Mouse (Mus musculus) limb, embryonic 12.5 days (tissue): ENCODE data around the gene Swt1. TPM values are rescaled to one million over a fixed set of nuclear protein-coding genes. Genes with fewer than 3 reads are reported as not detected.

Source experiments
- ATAC-seq: fragments of 200-750 bp; cut with Nextera tagmentation; 2 replicates; pipeline ENCODE4 v1.8.0; 2017; ENCODE audit warnings: low read depth, moderate TSS enrichment; ENCODE audit not compliant: insufficient number of reproducible peaks, insufficient read depth, low FRiP score, low TSS enrichment
- H3K27ac ChIP-seq: fragments of 300-500 bp; sonication (generic); 2 replicates; pipeline ENCODE4 v1.5.1; 2016; ENCODE audit warnings: mild to moderate bottlenecking, moderate library complexity
- H3K27me3 ChIP-seq: fragments of 300-500 bp; sonication (generic); 2 replicates; pipeline ENCODE4 v1.6.1; 2016; ENCODE audit warnings: mild to moderate bottlenecking, moderate library complexity
- H3K36me3 ChIP-seq: fragments of 300-500 bp; sonication (generic); 2 replicates; pipeline ENCODE4 v1.6.1; 2016; ENCODE audit warnings: mild to moderate bottlenecking, moderate library complexity
- H3K4me1 ChIP-seq: fragments of 300-500 bp; sonication (generic); replicated peaks from 2 replicates; pipeline ENCODE4 v1.6.1; 2016
- H3K4me2 ChIP-seq: fragments of 300-500 bp; sonication (generic); 2 replicates; pipeline ENCODE4 v1.6.1; 2016; ENCODE audit warnings: mild to moderate bottlenecking, moderate library complexity
- H3K4me3 ChIP-seq: fragments of 300-500 bp; sonication (generic); replicated peaks from 2 replicates; pipeline ENCODE4 v1.5.1; 2016; ENCODE audit warnings: mild to moderate bottlenecking
- H3K9ac ChIP-seq: fragments of 300-500 bp; sonication (generic); replicated peaks from 2 replicates; pipeline ENCODE4 v1.6.1; 2016; ENCODE audit warnings: mild to moderate bottlenecking, moderate library complexity
- H3K9me3 ChIP-seq: fragments of 300-500 bp; sonication (generic); 2 replicates; pipeline ENCODE4 v1.6.1; 2016; ENCODE audit warnings: mild to moderate bottlenecking, moderate library complexity
- WGBS: fragments of 180-500 bp; shearing (Covaris S2); methylation state at CpG from one replicate; pipeline ENCODE4 v1.1.7; 2016; 5-methylcytosine and 5-hydroxymethylcytosine counted together
- polyA plus RNA-seq: library from polyadenylated mRNA; unstranded; fragments of >200 nt; fragmentation: Nextera tagmentation; extraction: Ambion mirVana; gene quantifications from 2 replicates; pipeline ENCODE4 v1.2.1, GENCODE M21; 2016

Gene Swt1
- polyA plus RNA-seq, 1 experiment from 2014 or later, result 30.7 TPM

DNA sequence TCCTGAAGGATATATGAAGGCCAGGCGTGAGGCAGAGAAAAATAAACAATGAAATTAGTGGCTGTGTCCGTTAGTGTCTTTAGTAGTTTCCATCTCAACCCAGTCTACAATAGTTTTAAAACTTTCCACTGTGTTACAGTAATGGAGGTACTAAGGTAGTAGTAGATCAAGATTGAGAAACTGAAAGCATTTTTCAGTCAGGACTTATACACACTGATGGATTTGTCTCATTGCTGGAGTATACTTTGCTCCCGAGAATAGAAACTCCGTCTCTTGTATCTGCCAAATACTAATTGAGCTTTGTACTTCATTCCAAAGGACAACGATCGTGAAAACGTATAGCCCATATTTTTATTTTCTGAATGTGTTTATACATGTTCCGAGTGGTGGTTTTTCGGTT is 1.1 kb upstream of the Swt1 start:
- H3K9me3 ChIP-seq, result no peaks in the 10 kb centered on the region
- peaks cover 10% of the 10 kb centered on the region for H3K36me3 ChIP-seq
- peak overlapping the region; percentile 88 for H3K9ac ChIP-seq
- peaks cover 14% of the 10 kb centered on the region for H3K4me1 ChIP-seq
- H3K4me3 ChIP-seq, result peak overlapping the region; percentile 91
- no peaks in the 10 kb centered on the region for H3K27me3 ChIP-seq
- ATAC-seq, result no peak
- peak overlapping the region; percentile 61 for H3K4me2 ChIP-seq
- H3K27ac ChIP-seq, result peak overlapping the region; percentile 95
- 44% methylated on average over 9 of the region's 9 CpGs for WGBS

DNA sequence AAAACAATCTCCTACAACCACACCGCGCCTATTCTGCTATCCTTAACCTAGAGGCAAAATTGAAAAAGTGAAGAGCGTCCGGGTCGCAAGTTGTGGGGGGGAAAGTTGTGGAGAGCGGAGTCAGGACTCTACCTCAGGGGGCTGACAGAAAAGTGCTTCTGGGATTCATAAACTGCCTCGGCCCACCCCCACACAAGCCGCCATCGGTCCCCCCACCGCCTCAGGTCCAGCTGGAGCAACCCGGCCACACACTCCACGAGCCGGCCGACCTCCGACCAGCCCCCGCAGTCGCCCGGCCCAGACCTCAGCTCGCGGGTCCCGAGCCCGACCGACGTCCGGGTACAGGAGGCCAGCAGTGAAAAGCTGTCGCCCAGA is 380 bp downstream of the Swt1 start:
- peak overlapping the region; percentile 91 for H3K4me3 ChIP-seq
- peak overlapping the region; percentile 79 for H3K27ac ChIP-seq
- under 1% methylated on average over 26 of the region's 26 CpGs for WGBS
- ATAC-seq, result peak; percentile 69; the same call in 1 of the 2 replicates
- peak overlapping the region; percentile 73 for H3K9ac ChIP-seq
- peaks cover 14% of the 10 kb centered on the region for H3K4me1 ChIP-seq
- no peaks in the 10 kb centered on the region for H3K27me3 ChIP-seq
- H3K4me2 ChIP-seq, result peak overlapping the region; percentile 62
- H3K36me3 ChIP-seq, result no peaks in the 10 kb centered on the region
- no peaks in the 10 kb centered on the region for H3K9me3 ChIP-seq

DNA sequence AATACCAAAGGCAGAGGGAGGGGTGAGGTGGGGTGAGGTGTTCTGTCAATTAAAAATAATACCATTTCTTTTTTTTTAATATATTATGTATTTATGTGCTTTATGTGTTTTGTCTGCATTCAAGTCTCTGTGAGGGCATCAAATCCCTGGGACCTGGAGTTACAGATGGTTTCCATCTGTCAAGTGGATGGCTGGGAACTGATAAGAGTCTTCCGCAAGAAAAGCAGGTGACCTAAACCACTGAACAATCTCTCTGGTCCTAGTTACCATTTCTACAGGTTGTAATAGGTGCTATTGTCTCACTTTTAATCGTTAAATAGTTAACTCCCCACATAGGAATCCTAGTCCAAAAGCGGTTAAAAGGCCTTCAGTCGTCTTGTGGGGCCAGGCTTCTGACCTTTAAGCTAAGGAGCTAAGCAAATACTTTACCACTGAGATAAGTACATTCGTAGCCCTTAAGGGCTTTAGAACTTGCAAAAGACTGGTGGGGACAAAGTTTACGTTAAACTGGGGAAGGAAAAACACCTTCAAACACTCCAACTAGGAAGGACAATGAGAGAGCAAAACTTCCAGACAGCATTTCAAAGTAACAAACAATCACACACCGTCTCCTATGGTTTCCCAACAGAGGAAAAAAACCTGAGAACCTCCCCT is 1.2 kb downstream of the Swt1 start:
- Histone ChIP-seq H3K9ac (peak overlapping the region; percentile 73; the same call in 1 of the 2 replicates), H3K27me3 (no peaks in the 10 kb centered on the region), H3K27ac (0 out of 2 replicates have a peak overlapping the region, but pooled peaks have one; percentile 5), H3K4me1 (peaks cover 14% of the 10 kb centered on the region), H3K4me2 (peak overlapping the region; percentile 62), H3K9me3 (no peaks in the 10 kb centered on the region), H3K4me3 (peak overlapping the region; percentile 91), H3K36me3 (peaks cover 7% of the 10 kb centered on the region)
- ATAC-seq, result no peak
- 22% methylated on average over 7 of the region's 7 CpGs for WGBS

DNA sequence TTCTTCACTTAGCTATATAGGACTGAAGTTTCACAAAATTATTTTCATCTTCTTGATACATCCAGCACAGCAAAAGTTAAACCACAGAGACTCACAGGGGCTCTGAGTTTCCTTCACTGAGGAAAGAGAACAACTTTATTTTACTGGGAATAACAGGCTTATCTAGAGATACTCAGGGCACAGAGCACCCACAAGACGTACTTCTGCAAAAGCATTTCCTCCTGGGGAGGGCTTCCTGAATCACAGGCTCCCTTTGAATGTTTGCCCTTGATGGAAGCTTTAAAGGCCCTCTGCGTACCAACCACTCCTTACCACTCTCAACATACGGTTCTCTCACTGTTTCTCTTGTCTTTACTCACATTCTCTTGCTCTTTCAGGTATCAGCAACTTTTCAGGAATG is 6.1 kb downstream of the Swt1 start:
- no peak for ATAC-seq
- Histone ChIP-seq H3K27me3 (no peaks in the 10 kb centered on the region), H3K4me3 (no peak overlapping the region), H3K9ac (no peak overlapping the region), H3K36me3 (peaks cover 44% of the 10 kb centered on the region), H3K9me3 (no peaks in the 10 kb centered on the region), H3K27ac (no peak overlapping the region), H3K4me1 (peaks cover 4% of the 10 kb centered on the region), H3K4me2 (no peak overlapping the region)
- WGBS, result 84% methylated on average over 3 of the region's 3 CpGs

DNA sequence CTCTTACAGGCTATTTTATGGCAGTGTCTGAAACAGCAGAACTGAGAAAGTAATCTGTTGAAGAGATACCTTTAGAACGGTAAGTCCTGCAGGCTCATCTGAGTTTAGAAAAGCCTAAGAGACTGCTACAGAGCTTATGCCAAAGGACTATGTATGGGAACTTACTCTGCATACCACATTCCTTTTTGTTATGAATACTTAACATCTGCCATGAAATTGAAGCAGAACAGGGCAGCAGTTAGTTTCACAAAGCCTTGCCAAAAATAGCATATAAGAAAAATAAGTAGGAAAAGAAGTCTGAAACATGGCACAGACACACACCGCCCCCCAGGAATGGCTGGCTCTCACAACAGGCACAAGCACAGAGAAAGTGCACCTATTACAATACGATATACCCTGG is 18.4 kb downstream of the Swt1 start:
- Histone ChIP-seq H3K4me2 (no peak overlapping the region), H3K9ac (no peak overlapping the region), H3K9me3 (no peaks in the 10 kb centered on the region), H3K4me3 (no peak overlapping the region), H3K36me3 (peaks cover 42% of the 10 kb centered on the region), H3K27ac (0 out of 2 replicates have a peak overlapping the region, but pooled peaks have one; percentile 23), H3K4me1 (no peaks in the 10 kb centered on the region; the same call in 1 of the 2 replicates), H3K27me3 (no peaks in the 10 kb centered on the region)
- no peak for ATAC-seq
- 68% methylated on average over 3 of the region's 3 CpGs for WGBS

DNA sequence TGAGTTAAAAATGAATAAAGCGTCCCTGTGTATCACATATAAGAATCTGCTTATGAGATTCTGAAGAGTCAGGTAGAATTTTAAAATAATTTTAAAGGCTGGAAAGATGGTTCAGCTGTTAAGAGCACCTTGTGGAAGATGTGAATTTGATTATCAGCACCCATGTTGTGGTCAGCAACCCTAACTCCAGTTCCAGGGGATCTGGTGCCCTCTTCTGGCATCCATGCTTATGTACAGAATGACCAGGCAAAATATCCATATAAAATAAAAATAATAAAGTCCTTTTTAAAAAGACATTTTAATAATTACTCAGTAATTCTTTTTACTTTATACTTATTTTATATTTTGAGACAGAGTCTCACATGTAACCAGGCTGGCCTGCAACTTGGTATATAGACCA is 38.2 kb downstream of the Swt1 start:
- Histone ChIP-seq H3K27ac (no peak overlapping the region), H3K4me2 (no peak overlapping the region), H3K4me3 (no peak overlapping the region), H3K36me3 (peaks cover 27% of the 10 kb centered on the region), H3K9ac (no peak overlapping the region), H3K4me1 (no peaks in the 10 kb centered on the region), H3K27me3 (no peaks in the 10 kb centered on the region), H3K9me3 (no peaks in the 10 kb centered on the region)
- 91% methylated on average over 1 of the region's 1 CpGs for WGBS
- no peak for ATAC-seq

DNA sequence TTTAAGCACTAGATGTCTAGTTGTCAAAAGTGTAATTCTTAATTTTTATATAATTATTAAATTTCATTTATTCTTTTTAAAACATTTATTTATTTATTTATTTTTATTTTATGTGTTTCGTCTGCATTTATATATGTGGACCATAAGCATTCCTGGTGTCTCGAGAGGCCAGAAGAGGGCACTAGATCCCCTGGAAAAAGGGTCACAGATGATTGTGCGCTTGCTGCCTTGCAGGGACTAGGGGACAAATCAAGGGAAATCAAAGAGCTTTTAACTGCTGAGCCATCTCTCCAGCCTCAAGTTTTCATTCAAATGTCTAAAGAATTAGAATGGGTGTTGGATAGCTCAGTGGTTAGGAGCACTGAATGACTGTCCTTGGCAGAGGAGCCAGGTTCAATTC is 50.9 kb downstream of the Swt1 start:
- H3K27ac ChIP-seq, result no peak overlapping the region
- no peak overlapping the region for H3K9ac ChIP-seq
- H3K4me1 ChIP-seq, result no peaks in the 10 kb centered on the region; the same call in 1 of the 2 replicates
- no peaks in the 10 kb centered on the region for H3K27me3 ChIP-seq
- H3K36me3 ChIP-seq, result peaks cover 45% of the 10 kb centered on the region
- WGBS, result 85% methylated on average over 3 of the region's 3 CpGs
- ATAC-seq, result no peak
- H3K4me3 ChIP-seq, result no peak overlapping the region
- no peaks in the 10 kb centered on the region for H3K9me3 ChIP-seq
- H3K4me2 ChIP-seq, result no peak overlapping the region

DNA sequence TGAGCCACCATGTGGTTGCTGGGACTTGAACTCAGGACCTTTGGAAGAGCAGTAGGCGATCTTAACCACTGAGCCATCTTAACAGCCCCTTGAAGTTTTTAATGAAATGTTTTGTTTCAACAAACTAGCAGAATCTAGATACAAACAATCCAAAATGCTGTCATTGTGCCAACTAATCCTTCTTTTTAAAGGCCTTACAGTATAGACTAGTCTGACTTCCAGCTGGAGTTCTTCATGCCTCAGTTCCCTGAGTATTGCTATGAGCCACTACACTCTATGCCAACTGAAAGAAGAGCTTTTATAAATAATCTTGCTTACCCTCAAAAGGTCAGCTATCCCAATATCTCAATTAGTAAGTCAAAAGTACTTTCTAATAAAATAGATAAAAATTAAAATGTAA is 55.4 kb downstream of the Swt1 start:
- H3K4me2 ChIP-seq, result no peak overlapping the region
- H3K9ac ChIP-seq, result no peak overlapping the region
- H3K27me3 ChIP-seq, result no peaks in the 10 kb centered on the region
- 91% methylated on average over 1 of the region's 1 CpGs for WGBS
- H3K27ac ChIP-seq, result no peak overlapping the region
- no peak overlapping the region for H3K4me3 ChIP-seq
- no peaks in the 10 kb centered on the region for H3K9me3 ChIP-seq
- no peak for ATAC-seq
- H3K4me1 ChIP-seq, result no peaks in the 10 kb centered on the region
- peaks cover 60% of the 10 kb centered on the region for H3K36me3 ChIP-seq

DNA sequence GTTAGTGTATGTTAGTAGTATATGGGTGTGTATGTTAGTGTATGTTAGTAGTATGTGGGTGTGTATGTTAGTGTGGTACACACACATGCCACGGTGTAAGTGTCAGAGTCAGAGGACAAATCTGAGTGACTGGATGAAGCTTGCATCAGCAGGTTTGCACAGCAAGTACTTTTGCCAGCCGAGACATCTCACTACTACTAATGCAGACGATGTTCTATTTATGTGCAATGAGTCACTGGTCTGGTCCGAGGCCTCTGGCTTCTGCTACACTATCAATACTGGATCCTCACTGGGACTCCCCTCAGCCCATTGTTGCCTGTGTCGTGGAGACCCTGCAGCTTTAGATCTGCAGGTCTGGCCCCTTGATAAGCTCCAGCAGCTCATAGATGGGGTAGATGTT is 56.7 kb downstream of the Swt1 start:
- Histone ChIP-seq H3K4me2 (no peak overlapping the region), H3K27me3 (no peaks in the 10 kb centered on the region), H3K4me3 (no peak overlapping the region), H3K27ac (no peak overlapping the region), H3K4me1 (no peaks in the 10 kb centered on the region), H3K9ac (no peak overlapping the region), H3K36me3 (peaks cover 63% of the 10 kb centered on the region), H3K9me3 (no peaks in the 10 kb centered on the region)
- 94% methylated on average over 5 of the region's 5 CpGs for WGBS
- ATAC-seq, result no peak

DNA sequence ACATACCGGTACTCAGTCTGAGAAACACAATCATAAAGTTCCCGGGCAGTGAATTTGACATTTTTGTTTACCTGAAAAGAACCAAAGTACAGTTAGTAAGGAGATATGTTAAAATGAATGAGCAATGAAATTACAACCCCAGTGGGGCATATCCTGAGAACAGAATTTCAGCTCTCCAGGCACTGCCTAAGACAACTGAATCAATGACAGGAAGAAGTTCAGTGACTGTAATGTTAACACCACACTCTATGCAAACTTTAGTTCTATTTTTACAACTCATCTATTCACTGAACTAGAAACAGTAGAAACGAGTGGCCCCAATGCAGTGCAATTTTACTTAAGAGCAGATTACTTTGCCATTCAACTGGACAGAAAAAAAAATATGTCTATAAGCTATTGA is 57.7 kb downstream of the Swt1 start:
- 83% methylated on average over 3 of the region's 3 CpGs for WGBS
- Histone ChIP-seq H3K36me3 (peaks cover 65% of the 10 kb centered on the region), H3K9ac (no peak overlapping the region), H3K9me3 (no peaks in the 10 kb centered on the region), H3K27ac (no peak overlapping the region), H3K4me1 (no peaks in the 10 kb centered on the region), H3K4me2 (no peak overlapping the region), H3K27me3 (no peaks in the 10 kb centered on the region), H3K4me3 (no peak overlapping the region)
- ATAC-seq, result no peak

DNA sequence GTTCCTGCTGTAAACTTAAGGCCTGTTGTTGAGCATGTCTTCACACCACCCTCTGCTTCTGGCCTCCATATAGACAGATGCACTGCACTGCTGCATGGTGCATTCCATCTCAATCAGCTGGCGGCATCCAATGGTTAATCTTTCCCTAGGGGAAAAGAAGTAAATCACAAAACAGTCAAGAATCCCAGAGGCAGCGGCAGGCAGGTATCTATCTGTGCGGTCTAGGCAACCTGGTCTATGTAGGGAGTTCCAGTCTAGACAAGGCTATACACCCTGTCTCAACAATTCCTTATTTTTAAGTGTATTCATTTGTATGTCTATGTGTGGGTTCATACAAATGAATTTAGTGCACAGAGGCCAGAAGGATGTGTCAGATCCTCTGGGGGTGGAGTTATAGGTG is 59.8 kb downstream of the Swt1 start:
- ATAC-seq, result no peak
- H3K4me1 ChIP-seq, result no peaks in the 10 kb centered on the region
- H3K36me3 ChIP-seq, result peaks cover 74% of the 10 kb centered on the region
- no peak overlapping the region for H3K9ac ChIP-seq
- 82% methylated on average over 3 of the region's 3 CpGs for WGBS
- H3K9me3 ChIP-seq, result no peaks in the 10 kb centered on the region
- H3K4me3 ChIP-seq, result no peak overlapping the region
- H3K4me2 ChIP-seq, result no peak overlapping the region
- no peak overlapping the region for H3K27ac ChIP-seq
- H3K27me3 ChIP-seq, result no peaks in the 10 kb centered on the region

DNA sequence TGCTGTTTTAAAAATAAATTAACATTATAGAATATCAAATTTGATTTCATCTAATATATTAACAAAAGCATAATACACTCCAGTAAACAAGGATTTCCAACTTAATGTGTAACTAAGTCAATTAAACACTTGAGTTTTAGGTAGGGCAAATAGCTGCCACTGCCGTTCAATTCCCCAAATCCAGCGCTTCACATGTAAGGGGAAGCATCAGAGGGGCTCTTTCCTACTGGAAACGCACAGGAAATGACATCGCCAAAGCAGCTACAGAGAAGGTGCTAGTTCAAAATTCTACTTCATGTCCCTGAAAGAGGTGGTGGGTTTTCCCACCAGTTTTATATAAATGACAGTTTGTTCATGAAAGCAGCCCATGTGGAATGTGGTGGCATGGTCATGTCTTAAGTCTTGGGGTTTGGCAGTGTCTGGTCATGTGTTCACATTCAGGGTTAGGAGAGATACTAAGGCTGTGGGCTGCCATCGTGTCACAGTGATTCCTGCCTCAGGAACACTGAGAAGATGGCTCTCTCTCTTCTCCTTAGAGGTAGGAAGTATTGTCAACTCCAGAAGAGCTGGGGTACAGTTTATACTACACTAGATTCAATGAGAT is 60.4 kb downstream of the Swt1 start:
- H3K27ac ChIP-seq, result no peak overlapping the region
- H3K9ac ChIP-seq, result no peak overlapping the region
- no peak overlapping the region for H3K4me2 ChIP-seq
- 89% methylated on average over 5 of the region's 5 CpGs for WGBS
- no peaks in the 10 kb centered on the region for H3K27me3 ChIP-seq
- H3K9me3 ChIP-seq, result no peaks in the 10 kb centered on the region
- no peak overlapping the region for H3K4me3 ChIP-seq
- no peak for ATAC-seq
- no peaks in the 10 kb centered on the region for H3K4me1 ChIP-seq
- H3K36me3 ChIP-seq, result peaks cover 80% of the 10 kb centered on the region
